Mouse (Mus musculus): ENCODE data around the gene Tex13a. TPM values are rescaled to one million over a fixed set of nuclear protein-coding genes. Genes with fewer than 3 reads are reported as not detected.

The Tex13a gene
- polyA plus RNA-seq (2017; shearing (Covaris generic)): not detected

DNA sequence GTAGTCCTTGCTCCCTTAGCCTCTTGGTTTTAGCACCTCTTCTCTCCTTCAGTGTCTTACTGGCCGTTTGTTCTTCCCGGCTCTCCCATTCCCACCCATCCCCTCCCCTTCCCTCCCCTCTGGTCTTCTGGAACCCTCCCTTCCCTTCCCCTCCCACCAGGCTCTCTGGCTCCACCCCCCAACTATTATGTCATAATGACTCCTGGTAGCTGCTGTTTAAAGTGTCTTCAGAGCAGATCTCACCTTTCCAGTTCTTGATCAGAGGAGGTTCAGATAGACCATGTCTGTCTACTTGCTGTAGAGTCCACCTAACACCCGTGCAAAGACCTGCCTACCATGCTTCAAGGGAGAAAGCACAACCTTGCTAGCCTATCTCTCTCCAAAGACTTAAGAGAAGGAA lies at the start of gene Tex13a:
TSS of gene Tex13a (minus strand) at position 101 of the 400 bp plus-strand sequence.

All from inflammation-experienced regulatory T-cells (primary cell).